Mouse (Mus musculus): ENCODE results near the gene B3galt4.
"Not testable (repeated sequence)": the region's sequence is repeated elsewhere in the genome, so short reads cannot be mapped to it uniquely, and the experiment has no call there.

Gene B3galt4

DNA sequence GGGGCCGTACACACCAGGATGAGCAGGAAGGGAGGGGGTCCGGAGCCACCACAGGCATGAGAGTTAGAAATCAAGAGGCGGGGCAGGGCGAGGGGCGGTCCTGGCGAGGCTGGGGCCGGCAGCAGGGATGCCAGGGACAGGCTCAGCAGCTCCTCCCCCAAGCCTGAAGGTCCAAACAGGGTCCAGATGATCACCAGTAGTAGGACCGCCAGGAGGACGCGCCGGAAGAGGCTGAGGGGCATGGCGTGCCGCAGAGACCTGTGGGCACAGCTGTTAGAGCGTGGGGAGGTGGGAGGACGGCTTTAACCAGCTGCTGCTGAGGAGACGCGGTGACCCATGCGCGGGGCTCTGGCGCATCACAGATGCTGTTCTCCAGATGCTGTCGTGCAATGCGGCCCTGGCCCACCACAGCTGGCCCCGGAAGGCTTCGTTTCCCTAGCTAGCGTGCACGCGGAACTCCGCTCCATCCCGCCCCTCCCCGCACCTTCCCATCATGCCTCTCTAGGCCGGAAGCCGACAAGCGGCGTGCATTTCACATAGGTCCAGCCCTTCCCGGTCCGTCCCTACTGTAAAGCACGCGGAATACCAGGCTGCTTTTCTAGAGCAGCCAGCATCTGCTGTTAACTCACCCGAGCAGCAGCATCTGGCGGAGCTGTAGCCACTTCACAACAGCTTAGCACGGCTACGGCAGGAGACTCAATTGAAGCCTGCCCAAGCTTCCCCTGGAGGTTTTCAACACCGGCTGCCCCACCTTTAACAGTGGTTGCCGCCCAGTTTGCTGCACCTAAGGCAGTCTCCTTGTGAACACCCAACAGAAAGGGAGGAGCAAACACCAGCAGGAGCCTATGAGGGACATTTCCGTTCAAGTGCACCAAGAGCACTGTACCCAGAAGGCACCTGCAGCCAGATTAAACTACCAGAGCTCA, at the start of gene B3galt4:
Gene B3galt4 (minus strand): TSS at position 468 of the 926 bp plus-strand sequence.
- DNase-seq (ENCODE audit: extremely low read depth, low read depth): peak; percentile 89

DNA sequence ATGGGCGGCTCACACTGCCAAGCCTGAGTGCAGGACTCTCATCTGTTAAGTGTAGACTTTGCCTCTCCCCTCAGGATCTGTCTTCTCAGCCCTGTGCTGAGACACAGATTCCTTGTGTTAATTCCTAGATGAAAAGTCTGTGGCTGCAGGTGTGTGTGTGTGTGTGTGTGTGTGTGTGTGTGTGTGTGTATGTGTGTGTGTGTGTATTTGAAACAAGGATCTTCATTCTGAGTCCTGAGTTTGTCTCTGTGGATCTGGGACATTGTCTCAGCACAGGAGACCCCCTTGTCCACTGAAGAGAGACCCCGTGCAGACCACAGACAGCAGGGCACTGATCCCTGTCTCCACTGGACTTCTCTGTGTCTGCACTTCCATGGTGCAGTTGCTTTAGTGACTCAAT, 49.5 kb upstream of the B3galt4 start:
- DNase-seq (ENCODE audit: extremely low read depth, low read depth): not testable (repeated sequence)

DNA sequence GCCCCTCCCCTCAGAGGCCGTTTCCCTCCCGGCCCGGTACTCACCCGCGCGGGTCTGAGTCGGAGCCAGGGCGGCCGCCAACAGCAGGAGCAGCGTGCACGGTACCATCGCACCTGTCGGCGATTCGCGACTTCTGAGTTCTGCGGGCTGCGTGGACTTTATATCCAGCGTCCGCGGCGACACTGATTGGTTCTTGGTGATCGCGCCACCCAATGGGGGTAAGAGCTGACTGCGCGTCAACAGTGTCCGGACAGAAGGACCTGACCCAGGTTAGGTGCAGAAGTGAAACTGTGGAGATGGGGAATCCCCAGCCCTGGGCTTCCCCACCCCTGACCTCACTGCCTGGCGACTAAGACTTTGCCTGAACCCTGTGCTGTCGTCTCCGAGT, 48.9 kb upstream of the B3galt4 start, which contains the start of gene H2-K1:
Gene H2-K1 (minus strand): TSS at position 198 of the 388 bp plus-strand sequence.
- peak; percentile 86 for DNase-seq (ENCODE audit: extremely low read depth, low read depth)

DNA sequence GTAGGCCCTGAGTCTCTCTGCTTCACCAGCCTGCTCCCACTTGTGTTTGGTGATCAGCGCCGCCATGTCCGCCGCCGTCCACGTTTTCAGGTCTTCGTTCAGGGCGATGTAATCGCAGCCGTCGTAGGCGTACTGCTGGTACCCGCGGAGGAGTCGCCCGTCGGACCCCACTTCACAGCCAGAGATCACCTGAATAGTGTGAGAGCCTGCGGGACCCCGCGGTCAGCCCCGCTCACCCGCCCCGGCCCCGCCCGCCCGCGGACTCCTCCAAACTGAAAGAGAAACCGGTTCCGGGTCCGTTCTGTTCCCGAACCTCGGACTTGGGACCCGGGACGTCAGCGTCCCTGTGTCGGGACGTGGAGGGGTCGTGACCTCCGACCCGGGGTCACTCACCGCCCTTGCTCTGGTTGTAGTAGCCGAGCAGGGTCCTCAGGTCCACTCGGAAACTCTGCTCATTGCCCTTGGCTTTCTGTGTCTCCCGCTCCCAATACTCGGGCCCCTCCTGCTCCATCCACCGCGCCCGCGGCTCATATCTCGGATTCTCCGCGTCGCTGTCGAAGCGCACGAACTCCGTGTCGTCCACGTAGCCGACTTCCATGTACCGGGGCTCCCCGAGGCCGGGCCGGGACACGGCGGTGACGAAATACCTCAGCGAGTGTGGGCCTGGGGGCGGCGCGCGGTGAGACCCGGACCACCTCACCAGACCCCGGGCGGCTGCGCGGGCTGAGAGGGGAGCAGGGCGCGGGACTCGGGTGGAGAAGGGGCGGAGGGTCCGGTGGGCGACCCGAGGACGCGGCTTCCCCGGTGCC, 48.3 kb upstream of the B3galt4 start:
- DNase-seq (ENCODE audit: extremely low read depth, low read depth): no peak

DNA sequence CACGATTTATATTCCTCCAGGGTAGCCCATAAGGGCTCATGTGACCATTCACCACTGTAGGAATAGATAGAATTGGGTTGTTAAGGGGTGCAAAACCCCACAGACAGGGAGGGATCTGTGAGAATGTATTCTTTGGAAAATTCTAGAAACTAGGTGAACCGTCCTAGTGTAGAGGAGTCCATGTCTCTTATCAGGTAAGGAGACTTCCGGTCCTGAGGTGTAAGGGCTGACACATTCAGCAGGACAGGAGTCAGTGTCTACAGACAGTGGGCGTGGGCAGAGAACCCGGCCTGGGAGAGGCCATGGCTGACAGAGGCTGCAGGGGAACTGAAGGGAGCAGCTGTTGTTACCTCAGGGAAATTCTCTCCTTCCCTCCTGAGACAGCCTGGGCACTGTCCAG, 47.4 kb upstream of the B3galt4 start:
- DNase-seq (ENCODE audit: extremely low read depth, low read depth): not testable (repeated sequence)

DNA sequence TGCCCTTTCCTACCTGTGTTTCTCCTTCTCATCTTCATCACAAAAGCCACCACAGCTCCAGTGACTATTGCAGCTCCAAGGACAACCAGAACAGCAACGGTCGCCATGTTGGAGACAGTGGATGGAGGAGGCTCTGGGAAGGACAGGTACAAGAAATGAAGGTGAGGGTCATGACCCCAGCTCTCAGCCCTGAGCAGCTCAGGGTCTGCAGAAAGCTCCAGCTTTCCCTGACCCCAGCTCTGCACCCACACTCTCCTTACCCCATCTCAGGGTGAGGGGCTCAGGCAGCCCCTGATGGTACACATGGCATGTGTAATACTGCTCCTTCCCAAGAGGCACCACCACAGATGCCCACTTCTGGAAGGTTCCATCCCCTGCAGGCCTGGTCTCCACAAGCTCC, 45.7 kb upstream of the B3galt4 start:
- DNase-seq (ENCODE audit: extremely low read depth, low read depth): not testable (repeated sequence)

DNA sequence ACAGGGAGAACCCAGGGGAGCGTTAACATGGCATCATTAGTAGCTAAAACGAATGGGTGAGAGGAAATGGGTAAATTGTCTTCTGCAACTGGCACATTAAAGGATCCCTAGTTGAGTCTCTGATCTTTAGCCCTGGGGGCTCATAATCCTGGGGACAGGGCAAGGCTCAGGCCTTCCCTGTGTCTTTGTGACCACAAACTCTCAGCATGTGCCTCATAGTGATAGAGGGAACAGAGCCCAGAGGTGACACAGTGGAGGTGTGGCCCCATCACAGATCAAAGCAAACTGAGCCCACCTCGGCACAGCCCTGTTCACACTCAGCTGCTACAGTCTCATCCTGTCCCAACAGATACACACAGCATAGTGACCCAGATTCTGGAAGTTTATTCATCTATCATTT, 44.4 kb upstream of the B3galt4 start:
- no peak for DNase-seq (ENCODE audit: extremely low read depth, low read depth)

DNA sequence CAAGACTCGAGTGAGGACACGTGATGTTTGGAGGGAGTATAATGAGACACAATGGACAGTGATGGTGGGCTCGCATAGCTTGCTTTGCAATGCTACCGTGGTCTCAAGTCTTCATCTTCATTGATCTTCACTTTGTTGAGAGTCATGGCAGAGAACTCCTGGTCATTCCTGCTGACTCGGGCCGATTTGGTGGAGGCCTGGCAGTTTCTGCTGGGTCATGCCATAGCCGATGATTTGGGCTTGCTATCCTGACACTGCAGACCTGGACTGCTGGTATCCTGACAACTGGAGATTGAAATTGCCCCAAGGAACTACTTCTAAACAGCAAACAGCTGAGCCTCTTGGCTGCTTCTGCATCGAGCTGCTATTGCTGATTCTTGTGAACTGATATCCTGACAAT, 43.7 kb upstream of the B3galt4 start:
- DNase-seq (ENCODE audit: extremely low read depth, low read depth): no peak

DNA sequence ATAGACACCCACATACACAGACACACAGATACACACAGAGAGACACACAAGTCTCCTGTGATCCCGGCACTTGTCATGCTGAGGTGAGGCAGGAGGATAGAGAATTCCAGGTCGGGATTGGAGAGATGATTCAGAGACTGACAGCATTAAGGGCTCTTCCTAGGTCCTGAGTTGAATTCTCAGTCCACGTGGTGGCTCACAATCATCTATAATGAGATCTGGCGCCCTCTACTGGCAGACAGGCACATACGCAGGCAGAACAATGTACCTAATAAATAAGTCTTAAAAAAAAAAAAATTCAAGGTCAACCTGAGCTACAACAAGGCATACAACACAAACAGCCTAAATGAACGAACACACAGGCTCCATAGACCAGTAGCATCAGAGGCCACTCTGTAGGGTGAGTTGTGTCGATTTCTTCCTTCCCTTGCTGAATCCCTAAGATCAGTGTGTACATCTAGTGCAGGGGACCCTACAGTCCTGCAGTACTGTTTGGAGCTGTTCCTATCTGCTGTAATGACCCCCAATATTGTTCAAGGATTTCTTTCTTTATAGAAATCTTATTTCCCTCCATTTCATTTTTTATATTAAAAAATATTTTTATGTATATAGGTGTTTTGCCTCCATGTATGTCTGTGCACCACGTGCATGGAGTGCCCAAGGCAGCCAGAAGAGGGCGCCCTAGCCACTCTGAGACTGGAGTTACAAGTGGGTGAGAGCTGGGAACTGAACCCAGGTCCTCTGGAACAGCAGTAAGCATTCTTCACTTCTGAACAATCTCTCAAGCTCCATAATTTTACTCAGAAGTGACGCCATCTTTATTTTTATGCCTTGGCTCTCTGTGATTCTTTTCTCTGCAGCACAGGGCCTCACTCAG, 40.7 kb upstream of the B3galt4 start:
- DNase-seq (ENCODE audit: extremely low read depth, low read depth): peak; percentile 65

DNA sequence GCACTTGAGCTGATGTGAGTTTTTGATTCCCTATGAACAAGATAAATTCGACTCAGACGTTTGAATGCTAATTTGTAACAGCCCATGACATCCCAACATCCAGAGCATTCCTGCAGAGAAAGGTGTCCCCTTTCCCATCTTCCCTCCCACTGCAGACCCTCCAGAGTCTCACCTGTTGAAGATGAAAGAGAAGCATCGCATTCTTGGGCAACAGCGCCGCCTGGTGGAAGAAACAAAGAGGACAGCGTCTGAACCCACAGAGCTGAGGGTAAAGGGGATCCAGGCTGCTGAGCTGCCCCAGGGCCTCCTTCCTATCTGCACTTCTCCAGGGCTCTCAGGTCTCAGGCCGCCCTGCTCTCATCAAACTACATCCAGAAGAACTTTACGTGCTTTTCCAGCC, 30.8 kb upstream of the B3galt4 start:
- DNase-seq (ENCODE audit: extremely low read depth, low read depth): not testable (repeated sequence)

DNA sequence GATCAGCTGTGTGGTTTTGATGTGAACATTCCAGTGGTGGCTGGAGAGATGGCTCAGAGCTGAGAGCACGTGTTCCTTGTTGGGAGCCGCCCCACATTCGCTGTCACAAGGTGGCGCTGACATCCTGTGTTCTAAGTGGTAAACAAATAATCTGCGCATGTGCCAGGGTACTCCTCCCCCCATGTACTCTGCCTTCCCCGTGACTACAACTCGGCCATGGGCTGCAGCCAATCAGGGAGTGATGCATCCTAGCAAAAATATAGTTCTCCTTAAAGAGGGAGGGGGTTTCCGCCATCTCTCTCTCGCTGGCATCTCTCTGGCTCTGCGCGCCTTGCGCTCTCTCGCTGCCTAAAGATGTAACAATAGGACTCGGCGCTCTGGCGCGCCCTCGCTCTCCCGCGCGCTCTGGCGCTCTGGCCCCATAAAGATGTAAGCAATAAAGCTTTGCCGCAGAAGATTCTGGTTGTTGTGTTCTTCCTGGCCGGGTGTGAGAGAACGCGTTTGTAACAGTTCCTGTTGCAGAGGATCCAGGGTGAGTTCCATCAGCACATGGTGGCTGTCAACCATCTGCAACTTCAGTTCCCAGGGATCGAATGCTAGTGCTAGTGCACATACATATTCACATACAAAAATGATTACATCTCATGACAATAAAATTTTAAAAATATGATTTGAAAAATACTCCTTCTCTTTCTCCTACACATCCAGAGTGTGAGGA, 30.1 kb upstream of the B3galt4 start:
- DNase-seq (ENCODE audit: extremely low read depth, low read depth): not testable (repeated sequence)

DNA sequence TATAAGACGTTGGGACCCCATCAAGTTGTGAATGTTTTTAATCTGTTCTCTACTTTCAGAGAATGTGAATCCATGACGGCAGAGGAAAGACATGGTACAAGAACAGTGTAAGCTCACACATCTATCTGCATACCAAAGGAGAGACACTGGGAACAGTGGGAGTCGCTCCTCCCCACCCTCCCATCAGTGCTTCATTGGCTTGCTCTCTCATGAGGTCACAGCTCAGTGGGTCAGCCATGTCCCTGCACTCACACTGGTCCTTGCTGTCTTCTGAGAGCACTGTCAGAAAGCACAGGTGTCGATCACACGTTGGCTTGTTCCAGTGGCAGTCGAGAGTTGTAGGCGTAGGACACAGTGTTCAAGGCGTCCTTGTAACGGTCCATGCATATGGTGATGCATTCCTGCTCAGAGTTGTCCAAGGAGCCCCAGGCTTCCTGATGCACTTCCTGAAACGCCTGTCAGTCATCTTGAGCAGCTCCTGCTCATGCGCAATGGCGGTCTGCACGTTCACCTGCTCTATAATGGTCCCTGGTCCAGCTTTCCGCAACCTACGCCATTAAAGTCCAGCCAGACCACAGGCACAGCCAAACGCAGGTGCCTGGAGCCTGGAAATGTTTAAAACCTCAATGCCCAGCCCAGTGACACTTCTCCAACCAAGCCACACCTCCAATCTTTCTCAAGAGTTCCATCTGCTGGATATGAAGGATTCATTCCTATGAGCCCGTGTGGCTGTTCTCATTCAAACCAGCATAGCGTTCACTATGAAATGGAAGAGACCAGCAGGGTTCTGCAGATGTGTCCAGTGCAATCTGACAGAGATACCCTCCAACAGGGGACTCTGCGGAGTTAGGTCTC, 29.1 kb upstream of the B3galt4 start:
- DNase-seq (ENCODE audit: extremely low read depth, low read depth): no peak

DNA sequence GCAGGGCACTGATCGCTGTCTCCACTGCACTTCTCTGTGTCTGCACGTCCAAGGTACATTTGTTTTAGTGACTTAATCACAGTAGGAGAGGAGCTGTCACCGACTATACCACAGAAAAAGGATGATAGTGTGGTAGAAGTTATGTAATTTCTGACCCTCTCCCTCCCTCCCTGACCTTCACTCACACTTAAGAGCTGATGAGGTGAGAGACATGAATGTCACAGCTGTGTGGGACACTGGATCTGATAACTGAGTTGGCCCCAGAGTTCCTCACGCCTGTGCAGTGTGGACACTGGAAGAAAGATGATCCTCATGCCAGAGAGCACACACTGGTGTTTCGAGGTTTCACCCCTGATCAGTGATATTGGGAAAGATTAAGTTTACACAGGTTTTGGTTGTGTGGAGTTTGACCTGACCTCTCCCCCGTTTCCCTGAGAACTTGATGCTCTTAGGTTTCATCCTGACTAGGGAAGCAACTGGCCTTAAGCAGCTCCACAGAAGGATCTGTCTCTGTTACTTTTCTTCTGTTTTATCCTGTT, 28.3 kb upstream of the B3galt4 start:
- no peak for DNase-seq (ENCODE audit: extremely low read depth, low read depth)

DNA sequence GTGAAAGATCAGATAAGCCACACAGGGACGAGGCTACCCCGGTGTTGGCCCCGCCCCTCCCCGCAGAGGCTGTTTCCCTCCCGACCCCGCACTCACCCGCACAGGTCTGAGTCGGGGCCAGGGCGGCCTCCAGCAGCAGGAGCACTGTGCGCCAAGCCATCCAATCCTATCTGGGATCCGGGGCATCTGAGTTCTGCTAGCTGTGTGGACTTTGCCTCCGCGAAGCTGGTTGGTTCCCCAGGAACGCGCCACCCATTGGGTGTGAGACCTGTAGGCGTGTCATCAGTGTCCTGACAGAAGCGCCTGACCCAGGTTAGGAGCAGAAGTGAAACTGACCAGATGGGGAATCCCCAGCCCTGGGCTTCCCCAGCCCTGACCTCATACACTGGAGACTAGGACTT, 27.3 kb upstream of the B3galt4 start:
- DNase-seq (ENCODE audit: extremely low read depth, low read depth): no peak

DNA sequence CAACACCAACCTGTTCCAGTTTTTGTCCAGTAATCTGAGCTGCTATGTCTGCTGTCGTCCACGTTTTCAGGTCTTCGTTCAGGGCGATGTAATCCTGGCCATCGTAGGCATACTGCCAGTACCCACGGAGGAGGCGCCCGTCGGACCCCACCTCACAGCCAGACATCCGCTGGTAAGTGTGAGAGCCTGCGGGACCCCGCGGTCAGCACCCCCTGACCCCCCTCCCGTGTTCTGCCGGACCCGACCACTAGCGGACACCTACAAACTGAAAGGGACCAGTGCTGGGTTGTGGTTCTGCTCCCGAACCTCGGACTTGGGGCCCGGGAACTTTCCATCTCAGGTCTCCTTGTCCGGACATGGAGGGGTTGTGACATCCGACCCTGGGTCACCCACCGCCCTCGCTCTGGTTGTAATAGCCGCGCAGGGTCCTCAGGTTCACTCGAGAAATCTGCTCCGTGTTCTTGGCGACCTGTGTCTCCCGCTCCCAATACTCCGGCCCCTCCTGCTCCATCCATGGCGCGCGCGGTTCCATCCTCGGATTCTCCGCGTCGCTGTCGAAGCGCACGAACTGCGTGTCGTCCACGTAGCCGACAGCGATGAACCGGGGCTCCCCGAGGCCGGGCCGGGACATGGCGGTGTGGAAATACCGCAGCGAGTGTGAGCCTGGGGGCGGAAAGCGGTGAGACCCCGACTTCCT, 26.7 kb upstream of the B3galt4 start:
- DNase-seq (ENCODE audit: extremely low read depth, low read depth): no peak

DNA sequence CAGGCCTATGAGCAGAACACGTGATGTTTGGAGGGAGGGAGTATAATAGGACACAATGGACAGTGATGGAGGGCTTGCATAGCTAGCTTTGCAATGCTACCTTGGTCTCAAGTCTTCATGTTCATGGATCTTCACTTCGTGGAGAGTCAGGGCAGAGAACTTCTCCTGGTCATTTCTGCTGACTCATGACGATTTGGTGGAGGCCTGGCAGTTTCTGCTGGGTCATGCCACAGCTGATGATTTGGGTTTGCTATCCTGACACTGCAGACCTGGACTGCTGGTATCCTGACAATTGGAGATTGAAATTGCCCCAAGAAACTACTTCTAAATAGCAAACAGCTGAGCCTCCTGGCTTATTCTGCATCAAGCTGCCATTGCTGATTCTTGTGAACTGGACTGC, 22.3 kb upstream of the B3galt4 start:
- DNase-seq (ENCODE audit: extremely low read depth, low read depth): no peak

DNA sequence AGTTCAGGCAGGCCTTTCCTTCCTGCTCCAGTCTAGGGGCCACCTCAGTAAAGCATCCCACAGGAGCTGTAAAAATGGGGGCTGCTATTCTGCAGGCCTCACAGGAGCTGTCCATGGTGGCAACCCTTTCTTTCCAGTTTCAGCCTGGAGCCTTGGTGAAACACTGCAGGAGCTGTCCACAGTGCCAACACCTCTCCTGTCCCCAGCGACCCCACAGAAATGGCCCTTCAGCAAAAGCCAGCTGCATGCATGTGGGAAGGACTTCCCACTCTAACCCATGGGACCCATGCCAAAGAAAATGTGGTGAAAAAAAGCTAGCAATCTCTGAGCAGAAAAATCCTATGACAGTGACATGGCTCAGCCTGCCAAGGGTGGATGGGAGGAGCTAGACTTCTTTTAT, 21.4 kb upstream of the B3galt4 start:
- no peak for DNase-seq (ENCODE audit: extremely low read depth, low read depth)

DNA sequence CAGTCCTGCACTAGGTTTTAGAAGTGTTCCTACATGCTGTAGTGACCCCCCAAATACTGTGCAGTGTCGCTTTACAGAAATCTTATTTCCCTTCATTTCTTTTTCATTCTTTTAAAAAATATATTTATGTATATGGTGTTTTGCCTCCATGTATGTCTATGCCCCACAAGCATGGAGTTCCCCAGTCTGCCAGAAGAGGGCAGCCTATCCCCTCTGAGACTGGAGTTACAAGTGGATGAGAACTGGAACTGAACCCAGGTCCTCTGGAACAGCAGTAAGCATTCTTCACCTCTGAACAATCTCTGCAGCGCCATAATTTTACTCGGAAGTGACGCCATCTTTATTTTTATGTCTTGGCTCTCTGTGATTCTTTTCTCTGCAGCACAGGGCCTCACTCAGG, 18.1 kb upstream of the B3galt4 start:
- no peak for DNase-seq (ENCODE audit: extremely low read depth, low read depth)

DNA sequence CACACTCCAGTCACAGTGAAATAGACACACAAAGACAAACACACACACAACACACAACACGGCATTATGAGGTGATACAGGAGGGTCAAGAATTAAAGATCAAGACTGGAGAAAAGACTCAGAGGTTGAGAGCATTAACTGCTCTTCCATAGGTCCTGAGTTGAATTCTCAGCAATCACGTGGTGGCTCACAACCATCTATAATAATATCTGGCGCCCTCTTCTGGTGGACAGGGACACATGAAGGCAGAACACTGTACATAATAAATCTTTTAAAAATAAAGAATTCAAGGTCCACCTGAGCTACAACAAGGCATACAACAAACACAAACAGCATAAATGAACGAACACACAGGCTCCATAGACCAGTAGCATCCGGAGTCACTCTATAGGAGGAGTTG, 17.6 kb upstream of the B3galt4 start:
- no peak for DNase-seq (ENCODE audit: extremely low read depth, low read depth)
